In the genomic region with DNA sequence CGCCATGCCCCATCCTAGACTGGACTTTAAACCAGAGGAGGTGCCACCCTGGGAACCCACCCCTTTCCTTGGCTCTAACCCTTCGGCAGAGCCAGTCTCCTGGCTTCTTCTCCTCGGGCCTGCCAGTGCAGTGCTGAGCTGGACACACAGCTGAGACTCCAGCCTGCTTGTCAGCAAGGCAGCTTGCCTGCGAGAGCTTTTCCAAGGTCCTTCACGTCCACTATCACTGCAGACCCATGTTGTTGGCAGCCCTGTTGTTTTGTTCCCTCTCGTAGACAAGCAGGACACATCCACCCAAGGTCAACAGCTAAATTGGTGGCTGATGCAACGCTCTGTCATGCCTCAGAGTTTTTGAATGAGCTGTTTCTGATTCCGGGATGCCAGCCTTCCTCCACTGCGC, we compare ENCODE assay signal across 10 mouse cellular contexts. TPM values are rescaled to one million over a fixed set of nuclear protein-coding genes. Genes with fewer than 3 reads are reported as not detected.
A peak's percentile ranks its signal among the peaks of the same experiment; 100 is the strongest.
DNase-seq lines count a peak whose midpoint lies in the region; TF ChIP-seq lines count a peak whose summit lies in the region.
"Had no signal": no experiment of that assay in that cellular context is flagged by ENCODE, and none has a peak within 500 bp of the region (broad histone marks: within the 10 kb centered on the region; RNA-seq: fewer than 3 reads in every experiment).

No protein-coding gene starts in this region.

- peak; percentile 61 for DNase-seq in gastrocnemius, adult 18-20 months (ENCODE audit: low spot score)
- no peak for DNase-seq in gastrocnemius, postnatal 10 days
- peak; percentile 71 for DNase-seq in gastrocnemius, postnatal 25 days
- DNase-seq in kidney, postnatal 10 days: peak; percentile 45
- no peak for DNase-seq in right cerebral cortex, postnatal 10 days (ENCODE audit: low spot score in 2 of 2)
- DNase-seq in frontal cortex, postnatal 14 days (ENCODE audit: low spot score in 2 of 2): no peak
- DNase-seq in embryo, embryonic 10.5 days (ENCODE audit: low spot score): no peak
- DNase-seq: spleen, adult 18-20 months had no signal

- TF ChIP-seq CTCF in C2C12 (IDR thresholded peaks at IDR 0.05; ENCODE audit: control insufficient read depth, insufficient read depth, insufficient read length): no peak

- H3K27me3 ChIP-seq in C2C12 (ENCODE audit: control insufficient read depth, insufficient read depth, insufficient read length): no peaks in the 10 kb centered on the region
- H3K27me3 ChIP-seq: neural tube, embryonic 12.5 days had no signal

- peak overlapping the region; percentile 27 for H3ac ChIP-seq in C2C12 (ENCODE audit: control insufficient read depth, insufficient read length, low read depth)

- no peak overlapping the region for H3K4me3 ChIP-seq in C2C12 (ENCODE audit: insufficient read depth, poor library complexity, severe bottlenecking)
- H3K4me3 ChIP-seq: neural tube, embryonic 12.5 days had no signal

- no peaks in the 10 kb centered on the region for H3K36me3 ChIP-seq in C2C12 (ENCODE audit: control insufficient read depth, insufficient read depth)
- H3K36me3 ChIP-seq: neural tube, embryonic 12.5 days had no signal

- peaks cover 18% of the 10 kb centered on the region for H3K79me2 ChIP-seq in C2C12 (ENCODE audit: control insufficient read depth, insufficient read depth)

- H3K79me3 ChIP-seq in C2C12 (ENCODE audit: low read depth): peaks cover 3% of the 10 kb centered on the region

TF ChIP-seq in C2C12, 6 proteins besides CTCF, POLR2A, EP300 and RAD21:
- TF ChIP-seq FOSL1 (IDR thresholded peaks at IDR 0.05; ENCODE audit: insufficient read depth, low read length, poor library complexity, severe bottlenecking): no peak
- TF ChIP-seq USF1 (IDR thresholded peaks at IDR 0.05; ENCODE audit: low read depth): no peak
- no peak for TF ChIP-seq MYOG (IDR thresholded peaks at IDR 0.05; ENCODE audit: control insufficient read depth, extremely low read depth, insufficient read length)
- TF ChIP-seq CEBPB (IDR thresholded peaks at IDR 0.05; ENCODE audit: low read depth): no peak
- TF ChIP-seq MAX (IDR thresholded peaks at IDR 0.05): no peak
- TF ChIP-seq MYOD1 (IDR thresholded peaks at IDR 0.05; ENCODE audit: control insufficient read depth, insufficient read length, low read depth): no peak
TF ChIP-seq in C2C12: peak in this region for 0.

RNA-seq across cellular contexts. Expression of gene Slc25a33, which starts 3.0 kb away (rescaled TPM):
- total RNA-seq in gastrocnemius, adult 18-20 months (2021): 10 to 100 TPM; 10.8 to 14.4 TPM
- 1 to 10 TPM; 7.2 to 9.5 TPM for total RNA-seq in gastrocnemius, postnatal 10 days (2021)
- 10.2 TPM for polyA plus RNA-seq in C2C12 (2012; fragmentation: generic; extraction: Trizol)
- 10 to 100 TPM; 10.4 TPM for total RNA-seq in gastrocnemius, postnatal 25 days (2021)

RNA-seq across cellular contexts. Expression of gene Tmem201, which starts 39.3 kb away (rescaled TPM):
- 10 to 100 TPM; 44.9 to 46.7 TPM for total RNA-seq in gastrocnemius, adult 18-20 months (2021)
- total RNA-seq in gastrocnemius, postnatal 10 days (2021): 10 to 100 TPM; 49.7 to 52.2 TPM
- 27.7 TPM for polyA plus RNA-seq in C2C12 (2012; fragmentation: generic; extraction: Trizol)
- total RNA-seq in gastrocnemius, postnatal 25 days (2021): 10 to 100 TPM; 36.2 to 38.1 TPM

Comparison
In these comparisons a context has a peak if more than half of its experiments do, and no peak if none do; other contexts are left out.
1. DNase-seq: peak in gastrocnemius, adult 18-20 months (single experiment), gastrocnemius, postnatal 25 days (single experiment) and kidney, postnatal 10 days (single experiment); none in gastrocnemius, postnatal 10 days (single experiment), right cerebral cortex, postnatal 10 days (0 of 2), frontal cortex, postnatal 14 days (0 of 2) and embryo, embryonic 10.5 days (single experiment).